Mouse (Mus musculus) layer of hippocampus, postnatal 36 days (tissue): ENCODE data around the gene Dync1i2. TPM values are rescaled to one million over a fixed set of nuclear protein-coding genes. Genes with fewer than 3 reads are reported as not detected.

Experiments
- DNase-seq, 2 experiments: peaks; one replicate each; pipeline ENCODE4 v3.0.0; 2022
- total RNA-seq, 2 experiments: library from RNA; stranded (reverse); gene quantifications; 2 replicates each; pipeline ENCODE4 v1.2.3; 2021

Dync1i2 gene
- total RNA-seq, 2 experiments from 2014 or later = 138 to 143 TPM

DNA sequence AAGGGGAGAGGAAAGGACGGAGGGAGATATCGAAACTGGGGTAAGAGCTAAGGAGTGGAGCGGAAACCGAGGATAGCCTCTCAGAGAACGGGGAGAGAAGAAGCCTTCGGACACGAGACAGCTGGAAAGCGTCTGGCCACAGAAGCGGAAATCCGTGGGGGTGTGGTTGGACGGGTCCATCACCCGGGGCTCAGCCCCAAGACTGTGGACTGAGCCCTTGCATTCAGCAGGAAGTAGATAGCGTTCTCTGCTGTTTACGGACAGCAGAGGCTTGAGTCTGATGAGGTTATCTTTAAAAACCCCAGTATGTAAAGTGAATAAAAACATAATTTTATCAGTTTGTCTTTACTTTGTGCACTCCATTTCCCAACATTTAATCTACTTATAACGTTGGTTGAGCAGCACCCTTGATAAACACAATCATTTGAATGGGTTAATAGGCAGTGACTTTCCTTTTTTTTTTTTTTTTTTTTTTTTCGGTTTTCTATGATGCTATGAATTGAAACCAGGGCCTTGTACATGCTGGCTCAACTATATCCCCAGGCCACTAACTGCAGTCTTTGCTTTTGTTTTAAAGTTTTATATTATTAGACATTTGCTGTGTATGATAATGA, 7.6 kb upstream of the Dync1i2 start:
- DNase-seq = no peak

DNA sequence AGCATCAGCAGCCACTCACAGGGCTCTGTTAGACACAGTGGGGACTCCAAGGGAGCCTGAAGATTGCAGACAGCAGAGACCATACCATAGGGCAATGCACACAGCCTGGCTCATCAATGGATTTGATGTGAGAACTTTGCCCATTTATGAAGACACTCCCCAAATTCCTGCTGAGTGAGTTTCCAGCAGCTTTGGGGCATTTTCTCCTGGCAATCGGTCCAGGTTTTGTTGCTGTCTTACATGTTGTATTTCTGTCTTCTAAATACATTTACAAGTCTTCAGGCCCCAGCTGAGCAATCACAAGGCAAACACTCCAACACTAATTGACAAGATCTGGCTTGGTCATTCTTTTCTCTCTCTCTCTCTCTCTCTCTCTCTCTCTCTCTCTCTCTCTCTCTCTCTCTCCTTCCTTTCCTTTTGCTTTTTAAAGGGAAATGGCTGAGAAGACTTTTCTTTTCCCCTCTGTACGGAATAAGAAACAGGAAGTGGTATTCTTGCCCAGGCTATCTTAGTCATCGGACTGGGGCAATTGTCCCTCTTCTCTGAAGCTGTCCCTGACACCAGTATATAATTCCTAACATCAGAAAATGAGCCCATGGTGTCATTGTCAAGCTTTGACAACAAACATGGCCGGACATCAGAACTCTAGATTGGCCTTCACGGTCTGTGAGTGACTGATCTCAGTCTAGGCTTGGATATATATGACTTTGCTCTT, 2.3 kb upstream of the Dync1i2 start:
- DNase-seq = no peak

DNA sequence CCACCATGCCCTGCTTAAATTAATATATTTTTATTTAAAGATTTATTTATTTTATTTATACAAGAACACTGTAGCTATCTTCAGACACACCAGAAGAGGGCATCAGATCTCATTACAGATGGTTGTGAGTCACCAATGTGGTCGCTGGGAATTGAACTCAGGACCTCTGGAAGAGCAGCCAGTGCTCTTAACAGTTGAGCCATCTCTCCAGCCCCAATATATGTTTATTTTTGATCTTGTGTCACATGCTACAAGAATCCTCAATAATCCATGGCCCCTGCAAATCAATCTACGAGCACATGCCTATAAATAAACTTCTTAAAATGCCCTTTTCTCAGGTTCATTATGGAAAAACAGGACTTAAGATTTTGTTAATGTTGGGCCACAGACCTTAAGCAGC, 410 bp upstream of the Dync1i2 start:
- DNase-seq = no peak

DNA sequence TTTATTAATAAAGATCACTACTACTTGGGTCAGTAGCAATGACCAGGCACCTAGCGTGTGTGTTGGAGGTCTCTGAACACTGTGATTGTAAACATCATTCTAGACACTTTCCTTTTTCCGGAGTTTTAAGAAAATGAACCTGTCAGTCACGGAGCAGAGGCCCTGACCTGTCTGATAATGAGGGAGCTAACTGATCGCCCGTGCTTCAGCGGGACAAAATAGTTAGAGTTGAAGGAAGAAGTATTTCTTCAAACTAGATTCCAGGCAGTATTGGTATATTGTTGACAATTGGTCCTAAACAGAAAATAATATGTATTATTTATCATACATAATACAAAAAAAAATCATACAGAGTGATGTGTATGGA, 837 bp downstream of the Dync1i2 start:
- no peak for DNase-seq

DNA sequence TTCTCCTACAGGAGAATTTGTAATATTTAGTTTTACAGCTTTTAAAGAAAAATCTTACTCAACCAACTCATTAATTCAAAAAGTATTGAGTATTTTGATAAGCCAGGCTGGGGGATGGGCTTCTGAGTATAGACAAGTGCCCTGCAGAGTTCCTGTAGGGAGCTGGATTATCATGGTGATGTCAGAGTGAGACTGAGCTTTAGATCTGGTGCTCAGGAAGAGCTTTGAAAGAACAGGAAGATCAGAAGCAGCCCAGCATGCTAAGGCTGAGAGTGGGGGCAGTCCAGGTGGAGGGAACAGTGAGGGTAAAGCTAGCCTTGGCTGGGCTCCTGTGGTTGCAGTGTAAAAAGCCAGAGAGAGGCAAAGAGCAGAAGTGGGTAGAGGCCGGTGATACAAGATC, 9.5 kb downstream of the Dync1i2 start:
- no peak for DNase-seq

DNA sequence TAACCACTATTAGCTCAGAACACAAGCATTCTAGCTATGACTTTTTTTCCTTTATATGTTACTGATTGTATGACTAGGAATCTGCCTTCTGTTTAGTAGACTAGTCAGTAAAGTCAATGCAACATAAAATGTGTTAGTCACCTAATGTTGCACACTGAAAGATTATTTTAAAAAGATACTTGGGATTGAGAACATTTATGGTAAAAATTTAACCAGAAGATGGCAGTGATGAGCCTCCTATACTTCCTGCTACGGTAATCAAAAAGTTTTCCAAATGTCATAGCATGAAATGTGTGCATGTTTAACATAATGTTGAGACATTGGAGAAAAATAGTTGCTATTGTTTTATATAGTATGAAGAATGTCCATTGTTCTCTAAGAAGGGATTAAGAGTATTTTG, 15.9 kb downstream of the Dync1i2 start:
- DNase-seq = no peak

DNA sequence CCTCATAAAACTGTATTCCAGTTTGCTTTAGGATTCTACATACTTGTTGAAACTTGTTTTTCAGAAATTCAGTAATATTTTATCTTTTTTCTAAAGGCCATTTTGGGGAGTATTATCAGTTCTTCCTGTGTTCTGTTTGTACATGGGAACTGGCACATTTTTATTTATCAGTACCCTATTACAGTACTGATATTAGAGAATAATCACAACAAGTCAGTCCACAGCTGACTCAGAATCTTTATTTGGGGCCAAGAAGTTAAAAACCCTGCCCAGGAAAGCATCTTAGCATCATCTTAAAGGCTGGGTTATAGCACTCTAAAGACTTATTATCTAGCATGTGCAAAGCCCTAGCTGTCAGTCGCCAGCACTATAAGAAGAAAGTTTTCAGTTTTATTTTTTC, 18.1 kb downstream of the Dync1i2 start:
- DNase-seq = no peak

DNA sequence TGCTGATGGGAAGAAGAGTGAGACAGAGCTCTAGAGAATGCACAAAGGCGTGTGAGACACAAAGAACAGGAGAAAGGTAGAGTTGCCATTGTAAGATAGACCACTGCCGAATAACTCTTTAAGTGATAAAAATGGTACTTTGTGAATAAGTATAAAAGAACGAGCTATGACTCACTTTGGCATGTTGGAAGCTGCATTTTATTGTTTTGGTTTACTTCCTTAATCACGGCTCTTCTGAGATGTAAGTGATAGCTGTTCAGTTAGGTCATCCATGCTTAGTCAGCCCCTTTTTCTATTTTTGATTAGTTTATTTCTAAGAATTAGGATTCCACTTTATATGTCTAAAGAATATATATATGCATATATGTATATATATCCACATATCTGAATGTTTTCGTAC, 20.4 kb downstream of the Dync1i2 start:
- no peak for DNase-seq

DNA sequence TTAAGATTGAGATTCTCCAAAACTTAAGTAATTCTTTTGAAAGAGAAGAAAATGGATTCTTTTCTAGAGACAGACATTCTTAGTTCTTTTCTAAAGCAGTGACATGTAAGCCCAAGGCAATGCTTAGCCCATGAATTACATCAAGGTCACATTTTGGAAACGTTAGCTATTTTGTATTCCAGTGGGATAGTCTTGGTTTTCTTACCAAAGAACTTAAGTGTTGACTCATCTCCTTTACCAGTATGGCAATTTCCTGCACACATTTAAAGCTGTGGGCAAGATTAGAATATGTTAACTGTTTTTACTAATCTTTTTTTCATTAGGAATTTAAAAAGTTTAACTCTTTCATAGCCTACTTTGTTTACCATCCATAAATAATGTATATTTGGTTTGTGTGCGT, 21.5 kb downstream of the Dync1i2 start:
- DNase-seq = no peak

DNA sequence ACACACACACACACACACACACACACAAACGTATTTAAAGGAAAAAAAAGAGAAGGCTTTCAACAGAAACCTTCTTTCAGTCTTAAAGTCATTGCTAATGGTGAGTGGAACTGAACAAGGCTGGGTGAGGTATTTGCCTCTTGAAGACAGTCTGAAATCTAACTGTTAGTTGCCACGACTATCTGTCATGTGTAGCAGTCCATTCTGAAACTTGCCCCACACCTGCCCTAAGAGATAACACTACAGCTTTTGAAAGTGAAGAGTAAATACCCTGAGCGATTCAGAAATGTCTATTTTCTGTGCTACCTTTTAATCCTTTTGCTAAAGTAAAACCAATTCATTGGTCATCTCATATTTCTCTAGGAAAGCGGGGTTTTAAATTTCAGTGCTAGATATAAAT, 23.9 kb downstream of the Dync1i2 start:
- DNase-seq = no peak

DNA sequence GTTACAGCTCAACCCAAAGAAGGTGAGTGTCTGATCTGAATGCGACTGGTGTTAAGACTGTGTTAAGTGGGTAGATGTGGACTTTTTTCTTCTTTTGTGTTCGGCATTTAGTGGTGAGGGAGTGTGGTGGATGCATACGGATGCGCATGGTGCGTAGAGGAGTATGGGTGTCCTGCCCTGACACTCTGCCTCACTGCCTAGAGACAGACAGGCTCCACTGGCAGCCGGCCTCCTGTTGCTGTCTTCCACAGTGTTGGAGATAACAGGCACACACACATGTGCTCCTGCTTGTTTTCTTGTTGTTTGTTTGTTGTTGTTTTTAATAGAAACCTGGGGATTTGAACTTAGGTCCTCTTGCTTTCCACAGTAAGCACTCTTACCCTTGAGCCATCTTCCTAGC, 24.5 kb downstream of the Dync1i2 start:
- DNase-seq = no peak

DNA sequence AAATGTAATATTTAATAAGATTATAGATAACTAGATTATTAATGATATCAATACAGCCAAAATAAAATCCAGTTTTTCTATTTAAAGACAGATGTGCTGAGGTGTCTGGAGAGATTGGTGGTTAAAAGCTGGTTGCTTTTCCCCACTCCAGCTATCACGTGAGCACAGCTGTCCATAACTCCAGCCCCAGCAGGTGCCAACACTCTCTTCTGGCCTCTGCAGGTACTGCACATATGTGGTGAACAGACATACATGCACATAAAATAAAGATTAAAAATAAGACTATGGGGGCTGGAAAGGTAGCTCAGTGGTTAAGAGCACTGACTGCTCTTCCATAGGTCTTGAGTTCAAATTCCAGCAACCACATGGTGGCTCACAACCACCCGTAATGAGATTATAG, 30.0 kb downstream of the Dync1i2 start:
- no peak for DNase-seq

DNA sequence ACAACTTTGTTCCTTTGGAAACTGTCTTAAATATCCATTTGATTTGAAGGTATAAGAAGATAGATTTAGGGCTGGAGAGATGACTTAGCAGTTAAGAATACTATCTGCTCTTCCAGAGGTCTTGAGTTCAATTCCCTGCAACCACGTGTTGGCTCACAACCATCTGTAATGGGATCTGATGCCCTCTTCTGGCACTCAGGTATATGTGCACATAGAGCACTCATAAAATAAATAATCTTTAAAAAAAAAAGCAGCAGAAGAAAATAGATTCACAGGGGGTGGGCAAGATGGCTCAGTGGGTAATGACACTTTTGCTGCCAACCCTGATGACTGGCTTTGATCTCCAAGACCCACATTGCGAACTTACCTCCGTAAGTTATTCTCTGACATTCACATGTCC, 30.7 kb downstream of the Dync1i2 start:
- DNase-seq = no peak

DNA sequence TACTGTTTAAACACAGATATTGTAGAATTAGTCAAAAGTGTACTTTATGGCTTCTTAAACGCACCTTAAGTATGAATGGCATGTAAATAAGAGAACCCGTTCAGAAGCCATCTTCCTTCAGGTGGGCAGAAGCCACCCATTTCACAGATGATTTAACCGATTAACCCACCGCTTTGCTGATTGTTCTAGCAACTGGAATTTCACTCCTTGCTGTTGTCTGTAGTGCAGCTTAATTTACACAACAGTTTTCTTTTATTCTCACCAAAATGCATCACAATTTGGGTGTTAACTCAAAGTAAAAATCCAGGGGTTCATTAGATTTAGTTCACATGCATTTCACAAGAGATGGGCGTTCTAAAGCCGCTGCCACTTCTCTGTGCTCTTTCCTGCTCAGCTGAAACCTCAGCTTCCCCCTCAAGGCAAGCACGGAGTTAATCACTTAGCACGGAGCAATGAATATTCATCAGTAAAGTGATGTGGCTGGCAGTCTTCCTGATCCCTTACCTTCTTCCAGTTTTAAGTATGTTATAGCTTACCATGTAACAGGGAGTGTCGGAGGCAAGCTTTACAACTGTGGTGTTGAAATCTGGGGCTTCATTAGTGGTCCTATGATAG, 31.7 kb downstream of the Dync1i2 start:
- no peak for DNase-seq

DNA sequence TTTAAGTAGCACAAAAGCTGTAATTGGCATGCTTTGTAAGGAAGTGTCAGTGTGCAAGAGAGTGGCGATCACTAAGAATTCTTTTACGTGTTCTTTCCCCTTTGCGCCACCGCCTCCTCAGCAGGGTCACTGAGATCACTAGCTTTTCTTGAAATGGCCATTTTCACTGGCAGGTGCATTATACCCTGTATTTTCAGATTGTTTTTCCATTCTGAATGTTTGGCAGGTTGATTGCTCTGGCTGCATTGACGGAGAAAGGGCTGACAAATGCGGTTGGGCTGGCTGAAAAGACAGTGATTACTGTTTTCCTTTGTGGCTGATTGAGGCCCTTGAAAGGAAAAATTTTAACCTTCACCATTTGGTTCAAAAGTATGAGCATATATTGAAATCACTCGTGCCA, 33.3 kb downstream of the Dync1i2 start:
- DNase-seq = no peak

DNA sequence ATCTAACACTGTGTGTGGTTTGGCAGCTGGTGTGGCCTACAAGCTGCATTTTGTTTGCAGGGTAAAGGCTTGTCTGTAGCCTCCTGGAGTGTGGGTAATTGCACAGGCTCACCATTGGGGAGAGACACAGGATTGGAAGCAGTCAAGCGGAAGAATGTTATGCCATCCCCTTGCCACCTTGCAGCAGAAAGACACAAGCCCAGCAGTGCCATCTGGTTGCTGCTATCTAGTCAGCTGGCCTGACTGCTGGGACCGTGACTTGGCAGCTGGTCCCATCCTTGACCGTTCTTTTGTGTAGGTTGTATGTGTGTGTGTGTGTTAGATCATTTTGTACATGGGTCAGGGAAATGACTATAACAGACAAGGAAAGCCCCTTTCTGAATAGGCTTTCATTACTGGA, 33.9 kb downstream of the Dync1i2 start:
- peak in 1 of 2 experiments; percentile 36 for DNase-seq

DNA sequence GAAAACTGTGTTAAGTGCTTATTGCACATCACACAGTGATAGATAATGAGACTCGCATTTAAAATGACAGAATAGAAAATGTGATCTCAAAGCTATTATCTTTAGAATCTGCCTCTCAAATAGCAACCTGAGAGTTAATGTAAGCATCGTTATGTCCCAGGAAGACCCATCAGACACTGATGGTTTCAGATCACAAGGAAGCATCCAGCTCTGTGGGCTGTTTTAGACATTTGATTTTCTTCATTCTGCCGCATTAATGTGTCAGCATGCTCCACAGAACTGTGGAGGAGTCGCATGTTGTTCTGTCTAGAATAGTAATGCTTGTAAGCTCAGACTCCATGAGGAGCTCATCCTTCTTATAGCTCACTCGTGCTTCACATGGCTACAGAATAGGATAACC, 34.6 kb downstream of the Dync1i2 start:
- DNase-seq = no peak

DNA sequence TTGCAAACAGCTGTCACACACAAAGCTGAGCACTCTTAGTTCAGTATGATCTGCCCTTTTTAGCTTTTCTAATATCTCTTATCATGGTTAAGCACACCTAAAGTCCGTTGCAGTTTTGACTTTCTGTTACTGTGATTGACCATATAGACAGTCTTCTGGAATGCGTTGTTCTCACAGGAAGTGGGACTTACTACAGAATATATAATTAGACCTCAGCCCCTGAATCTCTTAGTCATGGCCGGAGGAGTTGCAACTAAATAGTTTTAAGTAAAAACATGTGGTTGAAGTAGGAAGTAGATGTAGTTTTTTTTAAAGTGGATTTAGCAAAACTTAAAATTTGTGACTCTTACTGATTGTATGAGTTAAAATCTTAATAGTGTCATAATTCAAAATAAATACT, 36.6 kb downstream of the Dync1i2 start:
- no peak for DNase-seq

DNA sequence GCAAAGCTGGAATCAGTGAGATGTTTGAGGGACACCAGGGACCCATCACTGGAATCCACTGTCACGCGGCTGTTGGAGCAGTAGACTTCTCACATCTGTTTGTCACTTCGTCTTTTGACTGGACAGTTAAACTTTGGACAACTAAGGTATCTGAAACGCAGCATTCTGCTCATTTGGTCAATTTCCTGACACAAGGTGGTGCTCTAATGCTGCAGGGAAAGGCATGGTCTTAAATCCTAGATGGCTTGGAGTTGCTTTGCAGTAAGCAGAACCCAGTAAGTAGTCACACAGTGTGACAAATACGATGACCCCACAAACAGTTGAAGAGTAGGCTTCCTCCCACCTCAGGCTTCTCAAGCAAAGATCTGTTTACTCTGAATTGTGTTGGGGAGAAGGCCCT, 39.3 kb downstream of the Dync1i2 start:
- DNase-seq = no peak

DNA sequence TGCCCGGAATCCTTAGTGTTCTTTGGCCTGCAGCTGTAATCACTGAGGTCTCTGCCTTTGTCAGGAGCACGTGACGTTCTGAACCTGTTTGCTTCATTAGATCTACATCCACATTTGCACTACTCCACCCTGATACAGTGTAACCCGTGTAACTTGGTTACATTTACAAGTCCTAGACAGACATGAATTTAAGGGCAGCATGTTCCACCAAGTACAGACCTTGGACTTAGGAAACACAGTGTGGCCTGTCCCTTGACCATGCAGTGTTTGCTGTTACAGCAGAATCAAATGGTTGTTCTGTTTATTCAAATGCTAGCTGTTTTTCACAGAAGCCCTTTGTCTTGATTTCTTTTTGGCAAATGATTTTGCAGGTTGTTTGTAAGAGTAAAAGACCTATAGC, 43.3 kb downstream of the Dync1i2 start:
- no peak for DNase-seq

DNA sequence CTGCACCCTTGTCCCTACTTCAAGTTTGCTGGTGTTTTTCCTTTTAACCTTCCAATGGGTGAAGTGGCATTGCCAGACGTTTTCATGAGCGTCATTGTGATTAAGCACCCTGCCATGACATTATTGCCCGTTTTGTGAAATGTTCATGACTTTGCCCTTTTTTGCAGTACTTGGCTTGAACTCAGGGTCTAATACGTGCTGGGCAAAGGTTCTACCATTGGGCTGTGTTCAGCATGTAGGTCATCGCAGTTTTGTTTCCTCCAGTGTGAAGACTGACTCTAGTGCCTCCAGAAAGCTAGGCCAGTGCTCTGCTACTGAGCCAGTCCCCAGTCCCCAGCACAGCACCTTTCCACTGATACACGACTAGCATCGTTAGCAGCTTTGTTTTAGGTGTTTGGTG, 45.1 kb downstream of the Dync1i2 start:
- DNase-seq = no peak

DNA sequence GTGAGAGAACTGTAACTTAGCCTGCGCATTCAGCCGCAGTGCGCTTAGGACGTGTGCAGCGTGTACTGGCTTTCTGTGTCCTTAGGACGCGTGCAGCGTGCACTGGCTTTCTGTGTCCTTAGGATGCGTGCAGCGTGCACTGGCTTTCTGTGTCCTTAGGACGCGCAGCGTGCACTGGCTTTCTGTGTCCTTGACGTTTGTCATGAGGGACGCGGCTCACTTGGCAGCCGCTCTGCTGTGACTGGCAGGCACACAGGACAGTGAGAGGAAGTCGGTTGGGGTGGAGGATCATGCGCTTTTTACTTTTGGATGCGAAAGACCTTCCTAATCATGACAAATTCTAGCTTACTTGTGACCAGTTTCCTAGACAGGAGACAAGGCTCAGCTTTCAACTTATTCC, 53.1 kb downstream of the Dync1i2 start:
- no peak for DNase-seq

DNA sequence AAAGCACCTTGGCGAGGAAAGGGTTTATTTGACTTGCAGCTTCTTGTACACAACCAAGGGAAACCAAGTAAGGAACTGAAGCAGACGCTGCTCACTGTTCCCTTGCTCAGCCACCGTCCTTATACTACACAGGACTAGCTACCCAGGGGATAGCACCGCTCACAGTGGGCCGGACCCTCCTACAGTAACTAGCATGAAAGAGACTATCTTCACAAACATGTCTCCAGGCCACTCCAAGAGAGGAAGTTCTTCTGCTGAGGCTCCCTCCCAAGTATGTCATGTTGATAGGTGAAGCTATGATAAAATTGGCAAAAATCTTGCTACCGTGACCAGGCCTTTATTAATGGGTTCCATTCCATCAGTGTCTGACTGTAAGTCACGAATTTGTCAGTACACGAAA, 57.2 kb downstream of the Dync1i2 start:
- no peak for DNase-seq

DNA sequence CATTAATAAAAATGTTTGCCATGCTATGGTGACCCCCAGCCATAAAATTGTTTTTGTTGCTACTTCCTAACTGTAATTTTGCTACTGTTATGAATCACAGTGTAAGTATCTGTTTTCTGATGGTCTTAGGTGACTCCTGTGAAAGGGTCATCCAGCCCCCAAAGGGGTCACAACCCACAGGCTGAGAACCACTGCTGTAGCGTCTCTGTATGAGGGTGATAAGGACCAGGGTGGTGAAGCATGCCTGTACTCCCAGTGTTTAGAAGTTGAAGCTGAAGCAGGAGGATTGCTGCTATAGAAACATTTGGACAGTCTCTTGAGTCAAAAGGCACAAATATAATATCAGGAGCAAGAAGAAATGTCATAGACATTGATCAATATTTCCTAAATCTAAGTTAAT, 57.8 kb downstream of the Dync1i2 start:
- DNase-seq = no peak
